Mouse (Mus musculus): Measurements from ENCODE around the gene Suco.

DNA sequence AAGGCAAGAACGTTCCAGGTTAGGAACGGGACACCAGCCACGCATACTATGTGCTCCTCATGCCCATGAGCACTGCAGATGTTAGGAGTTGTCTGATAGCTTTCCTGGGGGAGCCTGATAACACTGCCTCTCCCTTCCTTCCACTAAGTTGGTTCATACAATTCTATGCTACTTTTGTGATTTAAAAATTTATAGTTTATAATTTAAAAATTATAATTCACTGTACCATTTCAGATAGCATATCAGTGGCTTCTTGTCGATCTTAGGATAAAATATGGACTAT is 83.9 kb downstream of the Suco start:
- TF ChIP-seq CTCF (IDR thresholded peaks at IDR 0.05; ENCODE audit: extremely low read depth, insufficient read depth, low read length): no peak
- TF ChIP-seq POLR2A (IDR thresholded peaks at IDR 0.05; ENCODE audit: extremely low read depth, insufficient read depth, low read length): no peak
